Mouse (Mus musculus) liver, embryonic 14.5 days (tissue): ENCODE data around the gene Hist1h4n. TPM values are rescaled to one million over a fixed set of nuclear protein-coding genes. Genes with fewer than 3 reads are reported as not detected.
A peak's percentile ranks its signal among the peaks of the same experiment; 100 is the strongest.
"Not testable (repeated sequence)": the region's sequence is repeated elsewhere in the genome, so short reads cannot be mapped to it uniquely, and the experiment has no call there.

Experiments used
- ATAC-seq: fragments of 200-750 bp; cut with Nextera tagmentation; 2 replicates; pipeline ENCODE4 v1.8.0; 2017; ENCODE audit warnings: moderate number of reproducible peaks, mild to moderate bottlenecking, moderate library complexity; ENCODE audit not compliant: insufficient read depth
- DNase-seq, 3 experiments: peaks; one replicate each; pipeline ENCODE4 v3.0.0-alpha.2; 2012 to 2013; ENCODE audit warnings: low read depth in 3 of 3, low spot score in 3 of 3
- H3K27ac ChIP-seq: fragments of 300-500 bp; sonication (generic); 2 replicates; pipeline ENCODE4 v1.5.1; 2014; ENCODE audit warnings: moderate library complexity, mild to moderate bottlenecking, control low read depth, inconsistent platforms
- H3K27me3 ChIP-seq: fragments of 300-500 bp; sonication (generic); 2 replicates; pipeline ENCODE4 v1.6.1; 2014; ENCODE audit warnings: mild to moderate bottlenecking, low read length, moderate library complexity; ENCODE audit not compliant: control insufficient read depth, insufficient read depth
- H3K36me3 ChIP-seq: fragments of 300-500 bp; sonication (generic); replicated peaks from 2 replicates; pipeline ENCODE4 v1.6.1; 2014; ENCODE audit warnings: low read depth; ENCODE audit not compliant: control insufficient read depth, insufficient read depth
- H3K4me1 ChIP-seq, 2 experiments: fragments of 200-500 bp in 1 of 2; fragments of 300-500 bp in 1 of 2; sonication (generic) in 1 of 2; replicated peaks; 2 replicates each; pipeline ENCODE4 v1.6.1; 2012 to 2014; ENCODE audit warnings: antibody characterized with exemption in 1 of 2, inconsistent platforms in 1 of 2, low read length in 1 of 2; ENCODE audit not compliant: control insufficient read depth in 2 of 2, insufficient read depth in 2 of 2
- H3K4me2 ChIP-seq: fragments of 300-500 bp; sonication (generic); 2 replicates; pipeline ENCODE4 v1.6.1; 2014; ENCODE audit warnings: low read depth, mild to moderate bottlenecking, control low read depth, moderate library complexity
- H3K4me3 ChIP-seq, 2 experiments: fragments of 200-500 bp in 1 of 2; fragments of 300-500 bp in 1 of 2; sonication (generic) in 1 of 2; 2 replicates each; pipeline ENCODE4 v1.5.1; 2012 to 2014; ENCODE audit warnings: low read depth in 2 of 2, low read length in 2 of 2, mild to moderate bottlenecking in 2 of 2, control low read depth in 1 of 2, inconsistent platforms in 1 of 2, moderate library complexity in 1 of 2; ENCODE audit not compliant: insufficient read depth in 1 of 2
- H3K9ac ChIP-seq: fragments of 300-500 bp; sonication (generic); replicated peaks from 2 replicates; pipeline ENCODE4 v1.6.1; 2014; ENCODE audit warnings: mild to moderate bottlenecking, control low read depth, moderate library complexity
- H3K9me3 ChIP-seq: fragments of 300-500 bp; sonication (generic); 2 replicates; pipeline ENCODE4 v1.6.1; 2016; ENCODE audit warnings: low read length, mixed read lengths; ENCODE audit not compliant: control insufficient read depth
- CTCF ChIP-seq: IDR thresholded peaks from 2 replicates; pipeline ENCODE4 v1.5.1; 2016; ENCODE audit warnings: antibody characterized with exemption, low read depth, control low read depth
- EP300 ChIP-seq: IDR thresholded peaks from 2 replicates; pipeline ENCODE4 v1.6.1; 2016; ENCODE audit warnings: antibody characterized with exemption, low read depth
- WGBS: fragments of 180-500 bp; shearing (Covaris S2); extraction: QIAGEN DNeasy Blood & Tissue Kit; methylation state at CpG from one replicate; pipeline ENCODE4 v1.1.7; 2014; ENCODE audit not compliant: insufficient replicate concordance; 5-methylcytosine and 5-hydroxymethylcytosine counted together
- polyA plus RNA-seq, 2 experiments: library from polyadenylated mRNA; depleted of rRNA in 1 of 2; stranded (reverse) in 1 of 2; unstranded in 1 of 2; fragments of >200 nt; fragmentation: Nextera tagmentation in 1 of 2; extraction: Ambion mirVana in 1 of 2; gene quantifications; 2 replicates each; pipeline versions ENCODE4 v1.2.1 to v1.2.3; 2012 to 2014

The Hist1h4n gene
- polyA plus RNA-seq, 2 experiments, result 35.5 to 50.3 TPM

- H3K27me3 ChIP-seq, result no peaks in the 10 kb centered on the region
- H3K4me2 ChIP-seq, result peak overlapping the region; percentile 77
- peak; percentile 46 to 68 (median 59) for DNase-seq
- TF ChIP-seq CTCF (no peak), EP300 (no peak)
- ATAC-seq, result peak; percentile 93
- WGBS, result 0% methylated on average over 11 of the region's 11 CpGs
- no peaks in the 10 kb centered on the region for H3K9me3 ChIP-seq
- peak overlapping the region; percentile 68 to 95; a peak in 3 of 4 replicates for H3K4me3 ChIP-seq
- H3K36me3 ChIP-seq, result no peaks in the 10 kb centered on the region
- H3K27ac ChIP-seq, result no peak overlapping the region
- H3K9ac ChIP-seq, result peak overlapping the region; percentile 68; the same call in 1 of the 2 replicates
- peaks cover 0 to 5% of the 10 kb centered on the region in 2 experiments; a peak in 2 of 4 replicates for H3K4me1 ChIP-seq
Observed at GRCm38 (mm10) chr13:21855146-21855545, 23.1 kb upstream of the Hist1h4n start.

GRCm38 (mm10) chr13:21852215-21852945 lies 20.4 kb upstream of the Hist1h4n start:
- H3K4me3 ChIP-seq, result no peak overlapping the region
- no peaks in the 10 kb centered on the region for H3K27me3 ChIP-seq
- DNase-seq (no peak), ATAC-seq (no peak)
- no peak overlapping the region for H3K4me2 ChIP-seq
- 15% methylated on average over 3 of the region's 3 CpGs for WGBS
- peaks cover 0 to 5% of the 10 kb centered on the region in 2 experiments; a peak in 2 of 4 replicates for H3K4me1 ChIP-seq
- no peak for TF ChIP-seq CTCF
- no peak for TF ChIP-seq EP300
- H3K9ac ChIP-seq, result no peak overlapping the region
- H3K9me3 ChIP-seq, result no peaks in the 10 kb centered on the region
- H3K27ac ChIP-seq, result no peak overlapping the region
- H3K36me3 ChIP-seq, result no peaks in the 10 kb centered on the region

- not testable (repeated sequence) for H3K27ac ChIP-seq, H3K9me3 ChIP-seq, H3K36me3 ChIP-seq, H3K4me3 ChIP-seq, H3K27me3 ChIP-seq, ATAC-seq, H3K9ac ChIP-seq, DNase-seq, H3K4me1 ChIP-seq, H3K4me2 ChIP-seq
- 55% methylated on average over 1 of the region's 1 CpGs for WGBS
Observed at GRCm38 (mm10) chr13:21850696-21851095, 18.7 kb upstream of the Hist1h4n start.

GRCm38 (mm10) chr13:21847883-21848282 lies 15.9 kb upstream of the Hist1h4n start:
- H3K36me3 ChIP-seq, result no peaks in the 10 kb centered on the region
- peak; percentile 64; the same call in 1 of the 2 replicates for ATAC-seq
- no peak overlapping the region for H3K4me3 ChIP-seq
- H3K27ac ChIP-seq, result no peak overlapping the region
- H3K4me1 ChIP-seq, result peaks cover 0 to 5% of the 10 kb centered on the region in 2 experiments; a peak in 2 of 4 replicates
- no peak overlapping the region for H3K4me2 ChIP-seq
- TF ChIP-seq CTCF (no peak), EP300 (no peak)
- H3K27me3 ChIP-seq, result no peaks in the 10 kb centered on the region
- DNase-seq, result peak in 1 of 3 experiments; percentile 32
- no peak overlapping the region for H3K9ac ChIP-seq
- WGBS, result 21% methylated on average over 8 of the region's 8 CpGs
- no peaks in the 10 kb centered on the region for H3K9me3 ChIP-seq

GRCm38 (mm10) chr13:21846356-21846755 lies 14.4 kb upstream of the Hist1h4n start:
- H3K4me2 ChIP-seq, H3K4me3 ChIP-seq, H3K9me3 ChIP-seq, H3K36me3 ChIP-seq, H3K9ac ChIP-seq, H3K27me3 ChIP-seq, H3K4me1 ChIP-seq, DNase-seq, H3K27ac ChIP-seq: not testable (repeated sequence)
- peak; percentile 59; the same call in 1 of the 2 replicates for ATAC-seq

GRCm38 (mm10) chr13:21840508-21840907 lies 8.5 kb upstream of the Hist1h4n start:
- H3K4me3 ChIP-seq, H3K9ac ChIP-seq, H3K27me3 ChIP-seq, H3K9me3 ChIP-seq, H3K4me1 ChIP-seq, DNase-seq, H3K36me3 ChIP-seq, H3K27ac ChIP-seq, H3K4me2 ChIP-seq: not testable (repeated sequence)
- no CpG with 5 or more reads among the region's 4 CpGs for WGBS
- peak; percentile 60; the same call in 1 of the 2 replicates for ATAC-seq

GRCm38 (mm10) chr13:21833461-21833860 lies 1.5 kb upstream of the Hist1h4n start, which contains the start of the genes Hist1h2ap and Hist1h2br:
Gene Hist1h2ap (minus strand): TSS chr13:21833507.
Gene Hist1h2br (plus strand): TSS chr13:21833743.
- no CpG with 5 or more reads among the region's 24 CpGs for WGBS
- ATAC-seq, result peak; percentile 81
- H3K4me1 ChIP-seq, result not testable (repeated sequence)

More at GRCm38 (mm10) chr13:21833461-21833860, 1.5 kb upstream of the Hist1h4n start, which contains the start of the genes Hist1h2ap and Hist1h2br:
- H3K4me2 ChIP-seq, H3K27ac ChIP-seq, H3K27me3 ChIP-seq, H3K9ac ChIP-seq, H3K4me3 ChIP-seq, H3K36me3 ChIP-seq, DNase-seq, H3K9me3 ChIP-seq: not testable (repeated sequence)
